9 mouse cellular contexts compared by ENCODE assay signal in genomic region chr4:152273621-152274236, GRCm38 (mm10). TPM values are rescaled to one million over a fixed set of nuclear protein-coding genes. Genes with fewer than 3 reads are reported as not detected.
A peak's percentile ranks its signal among the peaks of the same experiment; 100 is the strongest.
DNase-seq lines count a peak whose midpoint lies in the region; ATAC-seq lines count a peak whose summit lies in the region.
"Had no signal": no experiment of that assay in that cellular context is flagged by ENCODE, and none has a peak within 500 bp of the region (broad histone marks: within the 10 kb centered on the region; RNA-seq: fewer than 3 reads in every experiment).

TSS of gene Gpr153 (plus strand) at chr4:152274232.

- under 1% methylated on average over 38 of the region's 48 CpGs for whole genome bisulfite sequencing in embryonic facial prominence, embryonic 11.5 days
- WGBS in heart, embryonic 13.5 days, result 1% methylated on average over 25 of the region's 48 CpGs
- WGBS in stomach, embryonic 16.5 days, result under 1% methylated on average over 45 of the region's 48 CpGs

- peaks cover 13% of the 10 kb centered on the region for H3K4me1 ChIP-seq in embryonic facial prominence, embryonic 11.5 days (ENCODE audit: control insufficient read depth, insufficient read depth, low read length)
- H3K4me1 ChIP-seq in heart, embryonic 13.5 days, result peaks cover 68% of the 10 kb centered on the region
- peaks cover 27% of the 10 kb centered on the region for H3K4me1 ChIP-seq in stomach, embryonic 16.5 days (ENCODE audit: control insufficient read depth, insufficient read depth, low read length)

- peak within 1 kb of the TSS; percentile 99 for H3K4me2 ChIP-seq in embryonic facial prominence, embryonic 11.5 days (ENCODE audit: low read depth, low read length)
- H3K4me2 ChIP-seq in heart, embryonic 13.5 days, result peak within 1 kb of the TSS; percentile 96
- H3K4me2 ChIP-seq in stomach, embryonic 16.5 days (ENCODE audit: low read depth, low read length), result peak within 1 kb of the TSS; percentile 92

- H3K27me3 ChIP-seq in embryonic facial prominence, embryonic 11.5 days (ENCODE audit: control insufficient read depth, insufficient read depth, low read length), result peaks cover 11% of the 10 kb centered on the region
- peaks cover 15% of the 10 kb centered on the region for H3K27me3 ChIP-seq in heart, embryonic 13.5 days (replicated peaks)
- peaks cover 9% of the 10 kb centered on the region; the same call in 1 of the 2 replicates for H3K27me3 ChIP-seq in stomach, embryonic 16.5 days (ENCODE audit: control insufficient read depth, insufficient read depth, low read length)

- ATAC-seq in embryonic facial prominence, embryonic 11.5 days (replicated peaks; ENCODE audit: insufficient number of reproducible peaks, low FRiP score, low TSS enrichment, low read depth), result peak; percentile 40
- peak; percentile 40 for ATAC-seq in heart, embryonic 13.5 days (ENCODE audit: extremely low read depth, insufficient number of reproducible peaks, low FRiP score, low TSS enrichment)
- ATAC-seq in megakaryocyte, adult 5-6 weeks (ENCODE audit: poor library complexity, severe bottlenecking), result 0 out of 2 replicates have a peak, but pooled peaks have one; percentile 9
- ATAC-seq in stomach, embryonic 16.5 days (ENCODE audit: insufficient read depth, low FRiP score), result peak; percentile 79

- no peaks in the 10 kb centered on the region for H3K9me3 ChIP-seq in embryonic facial prominence, embryonic 11.5 days (replicated peaks; ENCODE audit: control insufficient read depth, low read length)
- no peaks in the 10 kb centered on the region for H3K9me3 ChIP-seq in heart, embryonic 13.5 days
- no peaks in the 10 kb centered on the region for H3K9me3 ChIP-seq in stomach, embryonic 16.5 days (replicated peaks; ENCODE audit: control insufficient read depth, low read length)

- H3K36me3 ChIP-seq in embryonic facial prominence, embryonic 11.5 days (replicated peaks; ENCODE audit: control insufficient read depth, insufficient read depth, low read depth, low read length), result no peaks in the 10 kb centered on the region
- 0 out of 2 replicates have a peak, but pooled peaks cover 8% of the 10 kb centered on the region for H3K36me3 ChIP-seq in heart, embryonic 13.5 days
- H3K36me3 ChIP-seq in stomach, embryonic 16.5 days (ENCODE audit: control insufficient read depth, insufficient read depth, low read length), result no peaks in the 10 kb centered on the region

- H3K9ac ChIP-seq in embryonic facial prominence, embryonic 11.5 days (replicated peaks; ENCODE audit: low read length), result peak within 1 kb of the TSS; percentile 76
- H3K9ac ChIP-seq in heart, embryonic 13.5 days, result peak within 1 kb of the TSS; percentile 97
- peak within 1 kb of the TSS; percentile 83 for H3K9ac ChIP-seq in stomach, embryonic 16.5 days (ENCODE audit: low read length)

- H3K27ac ChIP-seq in embryonic facial prominence, embryonic 11.5 days (replicated peaks; ENCODE audit: low read depth, low read length), result peak within 1 kb of the TSS; percentile 35
- H3K27ac ChIP-seq in heart, embryonic 13.5 days (replicated peaks), result peak within 1 kb of the TSS; percentile 93
- H3K27ac ChIP-seq in stomach, embryonic 16.5 days (ENCODE audit: low read length), result peak within 1 kb of the TSS; percentile 92

- DNase-seq in CD4-positive helper T cell, adult 2 months (ENCODE audit: low read depth, low spot score), result peak; percentile 36
- DNase-seq in Muller cell, postnatal 12 days (ENCODE audit: inconsistent ontology term), result peak; percentile 92
- peak; percentile 63 for DNase-seq in embryonic facial prominence, embryonic 11.5 days (ENCODE audit: low spot score)
- peak; percentile 71 to 83 for DNase-seq in kidney, postnatal 4 days
- DNase-seq in layer of hippocampus, adult 9-10 months (ENCODE audit: low spot score), result no peak

- H3K4me3 ChIP-seq in embryonic facial prominence, embryonic 11.5 days (ENCODE audit: low read depth, low read length), result peak within 1 kb of the TSS; percentile 58
- H3K4me3 ChIP-seq in heart, embryonic 13.5 days, result peak within 1 kb of the TSS; percentile 76
- H3K4me3 ChIP-seq in stomach, embryonic 16.5 days (replicated peaks; ENCODE audit: low read length), result peak within 1 kb of the TSS; percentile 66

RNA-seq across cellular contexts. Expression of gene Gpr153, which starts in this region (rescaled TPM):
- 4.3 and 5.9 TPM in 2 replicates for polyA plus RNA-seq in embryonic facial prominence, embryonic 11.5 days (2014; fragmentation: Nextera tagmentation; extraction: Ambion mirVana)
- 9.2 and 9.6 TPM in 2 replicates for polyA plus RNA-seq in heart, embryonic 13.5 days (2015; fragmentation: Nextera tagmentation; extraction: Ambion mirVana)
- total RNA-seq in megakaryocyte, adult 5-6 weeks (2015), result not detected in 2 replicates
- 0.04 and 1.7 TPM in 2 replicates for total RNA-seq in megakaryocyte, adult 5-6 weeks (2017)
- polyA plus RNA-seq in stomach, embryonic 16.5 days (2015; fragmentation: Nextera tagmentation; extraction: Ambion mirVana), result 6.0 and 6.1 TPM in 2 replicates
- total RNA-seq: hematopoietic stem cell, adult 5-6 weeks had no signal

Comparison
In these comparisons a context has a peak if more than half of its experiments do, and no peak if none do; other contexts are left out.
1. ATAC-seq: peak in every context shown above with its lines; median percentile 79 in stomach, embryonic 16.5 days; 40 in embryonic facial prominence, embryonic 11.5 days; 40 in heart, embryonic 13.5 days; 9 in megakaryocyte, adult 5-6 weeks.
2. H3K27ac ChIP-seq: peak in every context shown above with its lines; median percentile 93 in heart, embryonic 13.5 days; 92 in stomach, embryonic 16.5 days; 35 in embryonic facial prominence, embryonic 11.5 days.